Mouse (Mus musculus) erythroid progenitor cell, adult 5-6 weeks (primary cell): ENCODE measurements around the gene Grip1. TPM values are rescaled to one million over a fixed set of nuclear protein-coding genes. Genes with fewer than 3 reads are reported as not detected.
"Not testable (repeated sequence)": the region's sequence is repeated elsewhere in the genome, so short reads cannot be mapped to it uniquely, and the experiment has no call there.

Source experiments
- ATAC-seq: replicated peaks from 2 replicates; pipeline ENCODE4 v1.8.0; 2016; ENCODE audit warnings: moderate number of reproducible peaks, mild to moderate bottlenecking, moderate TSS enrichment, inconsistent platforms; ENCODE audit not compliant: poor library complexity, low FRiP score, severe bottlenecking
- total RNA-seq, 2 experiments: library from RNA; stranded (forward) in 1 of 2; stranded (reverse) in 1 of 2; fragments of 150-400 nt in 1 of 2; fragments of 186-747, 209-891 nt in 1 of 2; gene quantifications; 2 replicates each; pipeline versions ENCODE4 v1.2.3 to v1.2.4; 2015 to 2017; ENCODE audit warnings: low replicate concordance in 2 of 2

The Grip1 gene
- total RNA-seq, 2 experiments from 2014 or later: not detected

DNA sequence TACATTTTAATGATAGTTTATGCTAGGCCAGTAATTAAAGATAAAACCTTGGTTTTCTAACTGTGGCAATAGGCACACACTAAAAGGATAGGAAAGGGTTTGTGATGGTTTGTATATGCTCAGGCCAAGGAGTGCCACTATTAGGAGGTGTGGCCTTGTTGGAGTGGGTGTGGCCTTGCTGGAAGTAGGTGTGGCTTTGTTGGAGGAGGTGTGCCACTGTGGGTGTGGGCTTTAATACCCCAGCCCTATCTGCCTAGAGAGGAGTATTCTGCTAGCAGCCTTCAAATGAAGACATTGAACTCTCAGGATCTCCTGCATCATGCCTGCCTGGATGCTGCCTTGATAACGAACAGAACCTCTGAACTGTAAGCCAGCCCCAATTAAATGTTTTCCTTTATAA is 647.2 kb downstream of the Grip1 start:
- no peak for ATAC-seq

DNA sequence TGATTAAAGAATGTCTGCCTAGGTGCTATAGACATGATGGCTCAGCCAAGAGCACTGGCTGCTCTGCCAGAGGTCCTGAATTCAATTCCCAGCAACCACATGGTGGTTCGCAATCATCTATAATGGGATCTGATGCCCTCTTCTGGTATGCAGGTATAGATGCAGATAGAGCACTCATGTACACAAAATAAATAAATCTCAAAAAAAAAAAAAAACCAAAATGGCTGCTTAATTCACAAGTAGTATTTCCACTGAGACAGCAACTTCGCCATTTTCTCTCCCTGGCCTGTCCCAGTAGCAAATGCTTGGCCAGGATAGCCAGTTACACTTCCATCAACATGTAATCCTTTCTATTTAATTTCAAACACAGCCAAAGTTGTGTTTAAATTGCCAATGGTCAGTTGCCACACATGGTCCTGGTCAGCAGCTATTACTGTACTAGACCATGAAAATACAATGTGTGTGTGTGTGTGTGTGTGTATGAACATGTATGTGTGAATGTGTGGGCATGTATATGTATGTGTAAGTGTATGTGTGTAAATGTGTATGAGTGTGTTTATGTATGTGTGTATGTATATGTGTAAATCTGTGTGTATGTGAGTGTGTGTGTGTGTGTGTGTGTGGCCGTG is 658.2 kb downstream of the Grip1 start:
- ATAC-seq: no peak

GRCm38 (mm10) chr10:120112507-120113396 is 659.1 kb downstream of the Grip1 start, which contains the start of gene Helb:
TSS of gene Helb (minus strand) at chr10:120112987.
- peak; percentile 95 for ATAC-seq

DNA sequence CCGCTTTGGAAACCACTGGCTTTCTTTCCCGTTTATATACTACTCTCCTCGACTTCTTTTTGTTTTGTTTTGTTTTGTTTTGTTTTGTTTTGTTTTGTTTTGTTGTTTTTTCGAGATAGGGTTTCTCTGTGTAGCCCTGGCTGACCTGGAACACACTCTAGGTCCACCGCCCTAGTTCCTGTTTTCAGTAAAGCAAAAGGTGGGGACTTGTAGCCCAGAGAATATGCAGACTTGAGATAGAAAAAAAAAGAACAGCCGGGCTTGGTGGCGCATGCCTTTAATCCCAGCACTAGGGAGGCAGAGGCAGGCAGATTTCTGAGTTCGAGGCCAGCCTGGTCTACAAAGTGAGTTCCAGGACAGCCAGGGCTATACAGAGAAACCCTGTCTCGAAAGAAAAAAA is 659.9 kb downstream of the Grip1 start:
- ATAC-seq: not testable (repeated sequence)

DNA sequence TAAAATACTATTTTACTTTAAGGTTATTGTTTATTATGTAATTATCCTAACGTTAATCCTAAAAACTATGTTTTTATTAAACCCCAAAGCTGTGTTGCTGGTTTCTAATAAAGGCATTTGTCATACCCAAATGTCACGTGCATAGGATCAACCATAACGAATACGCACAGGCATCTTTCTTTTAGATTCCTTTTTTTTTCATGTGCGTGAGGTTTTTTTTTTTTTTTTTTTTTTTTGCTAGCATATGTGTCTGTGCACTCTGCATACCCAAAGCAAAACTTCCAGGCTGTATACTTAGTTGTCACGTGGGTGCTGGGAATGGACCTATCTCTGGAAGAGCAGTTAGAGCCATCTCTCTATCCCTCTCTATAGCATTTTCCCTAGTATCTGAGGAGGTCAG is 660.4 kb downstream of the Grip1 start:
- no peak for ATAC-seq

GRCm38 (mm10) chr10:120114493-120114892 is 660.9 kb downstream of the Grip1 start:
- ATAC-seq: no peak

DNA sequence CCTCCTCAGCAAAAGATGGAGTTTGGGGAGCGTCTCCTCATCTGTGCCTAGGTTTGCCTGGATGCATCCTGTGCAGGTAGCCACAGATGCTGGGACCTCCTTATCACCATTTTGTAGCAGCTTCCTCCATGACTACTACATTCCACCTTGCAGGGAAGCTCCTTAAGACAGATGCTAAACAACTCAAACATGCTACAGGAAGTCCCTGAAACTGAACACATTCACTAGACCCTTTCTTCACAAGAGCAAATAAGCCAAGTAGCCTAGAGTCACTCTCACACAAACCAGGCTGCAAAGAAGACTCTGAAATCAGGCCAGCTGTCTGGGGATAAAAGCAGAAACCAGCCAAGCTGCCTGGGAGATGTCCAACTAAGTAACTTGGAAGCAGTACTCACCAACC is 661.6 kb downstream of the Grip1 start:
- no peak for ATAC-seq

DNA sequence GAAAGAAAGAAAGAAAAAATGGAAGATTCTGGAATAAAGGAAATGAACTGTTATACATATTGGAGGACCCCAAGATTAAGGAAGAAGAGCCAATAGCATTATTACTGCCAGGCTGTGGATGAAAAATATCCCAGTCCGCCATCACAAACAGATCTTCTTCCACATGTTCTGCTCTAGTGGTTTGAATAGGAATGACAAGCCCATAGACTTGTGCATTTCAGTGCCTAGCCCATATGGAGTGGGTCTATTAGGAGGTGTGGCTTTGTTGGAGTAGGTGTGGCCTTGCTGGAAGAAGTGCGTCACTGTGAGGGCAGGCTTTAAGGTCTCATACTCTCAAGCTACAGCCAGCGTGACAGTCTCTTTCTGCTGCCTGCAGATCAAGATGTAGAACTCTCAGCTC is 670.1 kb downstream of the Grip1 start:
- ATAC-seq: no peak

DNA sequence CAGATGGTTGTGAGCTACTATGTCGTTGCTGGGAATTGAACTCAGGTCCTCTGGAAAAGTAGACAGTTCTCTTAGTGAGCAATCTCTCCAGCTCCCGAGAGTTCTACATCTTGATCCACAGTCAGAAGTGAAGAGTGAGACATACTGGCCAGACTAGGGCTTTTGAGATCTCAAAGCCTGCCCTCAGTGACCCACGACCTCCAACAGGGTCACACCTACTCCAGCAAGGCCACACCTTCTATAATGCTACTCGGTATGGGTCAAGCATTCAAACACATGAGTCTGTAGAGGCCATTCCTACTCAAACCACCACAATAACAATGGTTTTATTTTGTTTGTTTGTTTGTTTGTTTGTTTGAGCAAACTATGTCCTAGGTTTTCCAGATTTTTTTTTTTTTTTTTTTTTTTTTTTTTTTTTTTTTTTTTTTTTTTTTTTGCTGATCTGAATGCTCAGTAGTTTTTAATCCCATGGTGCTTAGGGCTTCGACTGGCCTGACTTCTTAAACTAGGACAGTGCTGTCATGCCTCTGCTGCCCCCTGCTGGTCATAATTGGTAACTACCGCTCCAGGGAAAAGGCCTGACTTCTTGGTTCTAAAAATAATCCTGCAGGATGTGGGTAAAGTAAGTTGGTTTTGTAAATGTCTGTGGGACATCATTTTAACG is 671.3 kb downstream of the Grip1 start:
- ATAC-seq: peak; percentile 70

DNA sequence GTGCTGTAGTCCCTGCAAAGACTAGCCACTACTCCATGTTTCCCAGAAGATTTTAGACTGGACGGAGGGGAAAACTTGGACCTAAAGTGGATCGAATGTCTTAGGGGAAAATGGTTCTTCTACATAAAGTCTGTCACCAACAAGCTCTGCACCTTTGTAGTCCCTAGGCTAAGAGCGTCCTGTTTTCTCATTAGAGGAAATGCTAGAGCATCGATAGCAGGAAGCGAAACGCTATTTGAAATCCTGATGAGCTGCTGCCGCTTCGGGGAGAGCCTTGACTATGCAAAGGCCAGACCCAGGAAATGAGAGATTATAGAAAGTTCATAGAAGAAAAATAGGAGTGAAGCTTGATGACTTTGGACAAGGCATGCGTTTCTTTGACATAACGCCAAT is 671.8 kb downstream of the Grip1 start:
- no peak for ATAC-seq

DNA sequence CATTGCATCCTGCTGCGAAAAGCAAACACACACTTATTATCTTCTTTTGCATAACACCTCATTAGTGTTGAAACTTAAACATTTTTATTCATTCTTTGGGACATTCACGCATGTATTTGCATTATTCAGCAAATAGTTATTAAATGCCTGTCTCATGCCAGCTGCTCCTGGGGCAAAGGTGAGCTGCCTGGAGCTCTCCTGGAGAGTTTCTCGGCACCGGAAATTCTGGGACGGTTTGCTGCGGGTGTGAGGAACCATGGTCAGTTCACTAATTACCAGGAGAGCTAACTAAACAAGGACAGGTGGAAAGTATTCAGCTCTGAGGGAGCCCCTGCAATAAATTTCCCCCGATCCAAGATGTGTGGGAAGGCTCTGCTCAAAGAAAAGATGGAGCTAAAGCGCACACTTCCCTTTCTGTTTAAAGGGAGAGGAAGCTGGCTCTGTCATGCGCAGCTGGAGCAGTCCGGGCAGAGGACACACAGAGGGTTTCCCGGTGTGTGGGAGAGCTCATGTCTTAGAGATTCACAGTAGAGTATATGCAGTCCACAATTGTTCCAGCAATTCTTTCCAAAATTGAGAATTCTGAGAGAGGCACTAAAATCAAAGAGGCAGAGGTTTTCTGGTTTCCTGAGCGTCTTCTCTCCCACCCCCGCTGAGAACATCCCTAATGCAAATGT is 675.1 kb downstream of the Grip1 start:
- ATAC-seq: no peak

- ATAC-seq: peak; percentile 75
Measured at GRCm38 (mm10) chr10:120130621-120131020, 677.0 kb downstream of the Grip1 start.

DNA sequence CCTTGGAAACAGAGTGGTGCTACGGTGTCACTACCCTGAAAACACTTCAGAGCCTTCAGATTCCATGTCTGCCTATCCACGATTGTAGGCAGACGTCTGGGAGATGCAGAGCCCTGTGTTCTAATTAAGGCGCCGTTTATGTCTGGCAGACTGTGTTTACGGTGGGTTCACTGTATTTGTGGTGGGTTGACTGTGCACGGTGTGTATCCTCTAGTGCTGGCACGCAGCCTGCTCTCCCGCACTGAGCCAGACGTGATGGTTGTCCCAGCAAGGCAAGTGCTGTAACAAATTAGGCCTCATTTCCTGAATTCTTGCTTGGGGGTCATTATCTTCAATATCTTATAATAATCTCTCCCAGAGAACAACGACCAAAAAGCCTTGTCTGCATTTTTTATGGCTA is 680.1 kb downstream of the Grip1 start:
- ATAC-seq: no peak

- ATAC-seq: no peak
Measured at GRCm38 (mm10) chr10:120136020-120136562, 682.5 kb downstream of the Grip1 start.

Other genes starting within 250 kb of the Grip1 start
- 7.2 and 28.9 TPM in 2 replicates for gene Cand1, start 213.8 kb upstream of the Grip1 start, total RNA-seq (2015; ENCODE audit: low replicate concordance)
- gene Cand1, start 213.8 kb upstream of the Grip1 start, total RNA-seq (2017; ENCODE audit: low replicate concordance): 15.9 and 28.4 TPM in 2 replicates